Mouse (Mus musculus) cerebellum, adult 2 months (tissue): ENCODE results near the gene Nfx1.

Experiments
- CTCF ChIP-seq: fragments of 200-500 bp; IDR thresholded peaks from 2 replicates; pipeline ENCODE4 v1.5.1; 2011; ENCODE audit warnings: low read depth, mild to moderate bottlenecking, control low read depth, low read length, moderate library complexity, borderline replicate concordance; ENCODE audit not compliant: insufficient read depth
- POLR2A ChIP-seq: fragments of 200-500 bp; IDR thresholded peaks from 2 replicates; pipeline ENCODE4 v1.6.1; 2011; ENCODE audit warnings: low read length, control low read depth, borderline replicate concordance; ENCODE audit not compliant: insufficient read depth

DNA sequence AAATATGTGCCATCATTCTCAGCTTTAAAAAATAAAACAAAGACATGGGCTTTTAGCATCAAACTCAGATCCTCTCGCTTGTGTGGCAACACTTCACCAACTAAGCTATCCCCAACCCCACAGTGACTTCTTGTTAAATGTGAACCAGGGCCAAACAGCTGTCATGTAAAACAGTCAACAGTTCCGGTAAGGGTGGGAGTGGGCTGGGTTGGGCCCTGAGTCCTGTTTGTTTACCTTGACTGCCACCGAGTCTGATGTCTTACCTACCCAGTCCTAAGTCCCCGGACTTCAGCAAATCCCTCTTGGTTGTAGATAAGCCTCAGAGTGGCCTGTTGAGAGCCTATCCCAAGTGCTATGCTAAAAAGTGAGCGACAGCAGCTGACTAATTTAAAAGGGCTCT lies 37.0 kb upstream of the Nfx1 start:
- TF ChIP-seq CTCF, result no peak
- no peak for TF ChIP-seq POLR2A
